Mouse (Mus musculus) cerebellum, adult 2 months (tissue): ENCODE data around the gene Frmd4a.

ENCODE experiments used
- CTCF ChIP-seq: fragments of 200-500 bp; IDR thresholded peaks from 2 replicates; pipeline ENCODE4 v1.5.1; 2011; ENCODE audit warnings: low read depth, mild to moderate bottlenecking, control low read depth, low read length, moderate library complexity, borderline replicate concordance; ENCODE audit not compliant: insufficient read depth
- POLR2A ChIP-seq: fragments of 200-500 bp; IDR thresholded peaks from 2 replicates; pipeline ENCODE4 v1.6.1; 2011; ENCODE audit warnings: low read length, control low read depth, borderline replicate concordance; ENCODE audit not compliant: insufficient read depth

GRCm38 (mm10) chr2:4361981-4362834, 344.7 kb downstream of the Frmd4a start:
- TF ChIP-seq CTCF (no peak), POLR2A (no peak)
